Mouse (Mus musculus): ENCODE measurements around the gene Col17a1.

DNA sequence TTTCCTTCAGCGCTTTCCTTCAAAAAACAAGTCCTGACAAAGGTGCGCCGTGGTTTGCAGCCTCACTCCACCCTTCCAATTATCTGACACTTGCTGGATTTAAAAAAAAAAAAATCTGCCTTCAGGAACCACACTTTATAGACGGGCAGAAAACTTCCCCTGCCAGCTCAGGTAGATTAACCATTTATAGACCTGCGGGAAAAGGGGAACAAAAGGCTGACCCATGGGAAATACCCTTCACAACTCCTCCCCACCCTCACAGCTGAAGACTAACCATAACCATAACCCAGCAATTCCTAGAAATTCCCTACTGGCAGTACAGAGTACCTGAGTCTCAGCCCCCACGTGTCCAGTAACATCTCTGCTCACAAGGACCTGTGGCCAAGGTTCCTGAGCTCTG lies at the start of gene Col17a1:
- no peak for TF ChIP-seq CTCF (IDR thresholded peaks at IDR 0.05; ENCODE audit: low read depth, low read length)
- no peak for TF ChIP-seq POLR2A (IDR thresholded peaks at IDR 0.05; ENCODE audit: extremely low read depth, insufficient read depth, low read length)

Measured in liver, adult 2 months (tissue).